Comparison of ENCODE assay signal across 20 mouse cellular contexts in the genomic region with DNA sequence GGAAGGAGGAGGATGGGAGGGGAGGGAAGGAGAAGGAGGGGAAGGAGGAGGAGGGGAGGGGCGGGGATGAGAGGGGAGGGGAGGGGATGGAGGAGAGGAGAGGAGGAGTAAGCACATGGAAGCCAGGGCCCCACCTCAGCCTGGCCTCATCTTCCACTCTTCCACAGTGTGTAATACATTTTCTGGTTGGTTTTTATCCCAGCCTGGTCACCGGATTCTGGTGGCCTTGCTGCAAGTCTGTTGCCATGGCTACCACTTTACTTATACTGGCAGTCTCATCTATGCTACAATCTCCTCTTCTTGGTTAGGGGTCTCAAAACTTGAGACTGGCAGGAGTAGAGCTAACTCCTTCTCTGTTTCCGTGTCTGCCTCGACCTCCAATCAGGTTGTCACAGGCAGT.
DNase-seq lines count a peak whose midpoint lies in the region; ATAC-seq and TF ChIP-seq lines count a peak whose summit lies in the region.
"Had no signal": no experiment of that assay in that cellular context is flagged by ENCODE, and none has a peak within 500 bp of the region (broad histone marks: within the 10 kb centered on the region; RNA-seq: fewer than 3 reads in every experiment).

No protein-coding gene starts in this region.

- intact Hi-C loops in heart, adult 2 months (cut with DNase I), result no loop called here

- no peaks in the 10 kb centered on the region for H3K9me3 ChIP-seq in forebrain, embryonic 12.5 days
- H3K9me3 ChIP-seq in forebrain, embryonic 10.5 days, result no peaks in the 10 kb centered on the region
- H3K9me3 ChIP-seq in midbrain, embryonic 14.5 days (ENCODE audit: control insufficient read depth, low read length), result no peaks in the 10 kb centered on the region
- H3K9me3 ChIP-seq: embryonic facial prominence, embryonic 15.5 days; G1E; liver, embryonic 15.5 days had no signal

- H3K27ac ChIP-seq in forebrain, embryonic 12.5 days, result no peak overlapping the region
- H3K27ac ChIP-seq in forebrain, embryonic 10.5 days, result no peak overlapping the region
- no peak overlapping the region for H3K27ac ChIP-seq in midbrain, embryonic 14.5 days (replicated peaks; ENCODE audit: low read depth, low read length)
- no peak overlapping the region for H3K27ac ChIP-seq in heart, adult 2 months
- H3K27ac ChIP-seq: embryonic facial prominence, embryonic 15.5 days; liver, embryonic 15.5 days had no signal

- peaks cover 5% of the 10 kb centered on the region; the same call in 1 of the 2 replicates for H3K4me1 ChIP-seq in forebrain, embryonic 12.5 days
- H3K4me1 ChIP-seq in forebrain, embryonic 10.5 days, result peaks cover 8% of the 10 kb centered on the region; the same call in 1 of the 2 replicates
- no peaks in the 10 kb centered on the region for H3K4me1 ChIP-seq in midbrain, embryonic 14.5 days (ENCODE audit: control insufficient read depth, insufficient read depth, low read length)
- H3K4me1 ChIP-seq in heart, adult 2 months (ENCODE audit: control insufficient read depth, insufficient read depth, low read length), result no peaks in the 10 kb centered on the region
- H3K4me1 ChIP-seq: embryonic facial prominence, embryonic 15.5 days; heart, embryonic 12.5 days; liver, embryonic 15.5 days; megakaryocyte, embryonic 14.5 days had no signal

- peak; percentile 51; the same call in 1 of the 2 replicates for ATAC-seq in forebrain, embryonic 12.5 days (ENCODE audit: low FRiP score)
- no peak; the same call in 1 of the 2 replicates for ATAC-seq in midbrain, embryonic 14.5 days (ENCODE audit: low FRiP score, low TSS enrichment)
- ATAC-seq: CD4-positive, CD25-positive, alpha-beta regulatory T cell, adult 4 months; intestine, embryonic 16.5 days had no signal

- no peak for DNase-seq in forebrain, embryonic 10.5 days (ENCODE audit: extremely low spot score, low spot score)
- DNase-seq in right cerebral cortex, postnatal 10 days (ENCODE audit: low spot score in 2 of 2), result peak; percentile 31 to 47
- no peak for DNase-seq in right cerebral cortex, adult 2 months (ENCODE audit: low spot score in 2 of 2)
- DNase-seq in midbrain, embryonic 14.5 days, result peak; percentile 66
- DNase-seq in kidney, postnatal 14 days, result no peak
- DNase-seq in urinary bladder, adult 18-20 months (ENCODE audit: low spot score in 2 of 2), result no peak
- no peak for DNase-seq in heart, adult 2 months
- DNase-seq: cerebellum, adult 9-11 months; gastrocnemius, postnatal 36 days; kidney, postnatal 25 days; lung, postnatal 14 days; thymus, postnatal 14 days had no signal

- 64% methylated on average over 4 of the region's 4 CpGs for WGBS in forebrain, embryonic 12.5 days
- 84% methylated on average over 3 of the region's 4 CpGs for WGBS in forebrain, embryonic 10.5 days
- 29% methylated on average over 4 of the region's 4 CpGs for WGBS in midbrain, embryonic 14.5 days
- WGBS in heart, adult 2 months, result 67% methylated on average over 3 of the region's 4 CpGs

- H3K4me3 ChIP-seq in forebrain, embryonic 12.5 days (replicated peaks), result no peak overlapping the region
- H3K4me3 ChIP-seq in forebrain, embryonic 10.5 days, result no peak overlapping the region
- no peak overlapping the region for H3K4me3 ChIP-seq in midbrain, embryonic 14.5 days (replicated peaks; ENCODE audit: low read depth, low read length)
- H3K4me3 ChIP-seq in heart, adult 2 months, result no peak overlapping the region
- H3K4me3 ChIP-seq: embryonic facial prominence, embryonic 15.5 days; heart, embryonic 12.5 days; liver, embryonic 15.5 days; megakaryocyte, embryonic 14.5 days had no signal

- H3K27me3 ChIP-seq in forebrain, embryonic 12.5 days, result no peaks in the 10 kb centered on the region
- no peaks in the 10 kb centered on the region for H3K27me3 ChIP-seq in forebrain, embryonic 10.5 days (ENCODE audit: poor library complexity, severe bottlenecking)
- H3K27me3 ChIP-seq in midbrain, embryonic 14.5 days (ENCODE audit: control insufficient read depth, insufficient read depth, low read length), result no peaks in the 10 kb centered on the region
- H3K27me3 ChIP-seq in heart, adult 2 months (ENCODE audit: control insufficient read depth, insufficient read depth, low read length), result no peaks in the 10 kb centered on the region
- H3K27me3 ChIP-seq: embryonic facial prominence, embryonic 15.5 days; heart, embryonic 12.5 days; liver, embryonic 15.5 days; megakaryocyte, embryonic 14.5 days had no signal

- no peak for TF ChIP-seq POLR2A in heart, adult 2 months (IDR thresholded peaks at IDR 0.05; ENCODE audit: insufficient read depth, low read depth, low read length)

- no peaks in the 10 kb centered on the region for H3K79me2 ChIP-seq in heart, adult 2 months (replicated peaks; ENCODE audit: control insufficient read depth, insufficient read depth, low read length)

- no peaks in the 10 kb centered on the region for H3K36me3 ChIP-seq in forebrain, embryonic 12.5 days (replicated peaks)
- H3K36me3 ChIP-seq in forebrain, embryonic 10.5 days (replicated peaks), result no peaks in the 10 kb centered on the region
- no peaks in the 10 kb centered on the region for H3K36me3 ChIP-seq in midbrain, embryonic 14.5 days (ENCODE audit: control insufficient read depth, insufficient read depth, low read length)
- H3K36me3 ChIP-seq in heart, adult 2 months (ENCODE audit: control insufficient read depth, insufficient read depth, low read length), result no peaks in the 10 kb centered on the region
- H3K36me3 ChIP-seq: embryonic facial prominence, embryonic 15.5 days; G1E; heart, embryonic 12.5 days; liver, embryonic 15.5 days had no signal

- TF ChIP-seq EP300 in heart, adult 2 months (IDR thresholded peaks at IDR 0.05; ENCODE audit: insufficient read depth, low read depth, low read length), result no peak

- no peak for TF ChIP-seq CTCF in heart, adult 2 months (IDR thresholded peaks at IDR 0.05)

- H3K4me2 ChIP-seq in forebrain, embryonic 12.5 days, result no peak overlapping the region
- H3K4me2 ChIP-seq in midbrain, embryonic 14.5 days (ENCODE audit: low read length), result no peak overlapping the region
- H3K4me2 ChIP-seq: embryonic facial prominence, embryonic 15.5 days; heart, embryonic 12.5 days; liver, embryonic 15.5 days had no signal

- H3K9ac ChIP-seq in forebrain, embryonic 12.5 days, result no peak overlapping the region
- H3K9ac ChIP-seq in midbrain, embryonic 14.5 days (replicated peaks; ENCODE audit: low read length), result no peak overlapping the region
- no peak overlapping the region for H3K9ac ChIP-seq in heart, adult 2 months (ENCODE audit: low read depth, low read length)
- H3K9ac ChIP-seq: embryonic facial prominence, embryonic 15.5 days; heart, embryonic 12.5 days; liver, embryonic 15.5 days had no signal

Comparison
In these comparisons a context has a peak if more than half of its experiments do, and no peak if none do; other contexts are left out.
1. DNase-seq: peak in right cerebral cortex, postnatal 10 days (2 of 2) and midbrain, embryonic 14.5 days (single experiment); none in forebrain, embryonic 10.5 days (single experiment), right cerebral cortex, adult 2 months (0 of 2), kidney, postnatal 14 days (single experiment), urinary bladder, adult 18-20 months (0 of 2) and heart, adult 2 months (0 of 2).